Mouse (Mus musculus): Measurements from ENCODE around the gene Hps5.

- TF ChIP-seq CTCF (IDR thresholded peaks at IDR 0.05; ENCODE audit: borderline replicate concordance, insufficient read depth, low read depth, low read length) (no peak), POLR2A (IDR thresholded peaks at IDR 0.05; ENCODE audit: borderline replicate concordance, insufficient read depth, low read length) (no peak)
Observed at GRCm38 (mm10) chr7:46720460-46720859, 75.4 kb downstream of the Hps5 start.

Data from cerebellum, adult 2 months (tissue).